Mouse (Mus musculus): Measurements from ENCODE around the gene Nolc1.

- TF ChIP-seq POLR2A (IDR thresholded peaks at IDR 0.05; ENCODE audit: borderline replicate concordance, insufficient read depth, low read length) (no peak), CTCF (IDR thresholded peaks at IDR 0.05; ENCODE audit: borderline replicate concordance, insufficient read depth, low read depth, low read length) (no peak)
Measured at GRCm38 (mm10) chr19:46037925-46038850, 37.5 kb upstream of the Nolc1 start.
